Mouse (Mus musculus): Measurements from ENCODE around the gene Herc1.
"Not testable (repeated sequence)": the region's sequence is repeated elsewhere in the genome, so short reads cannot be mapped to it uniquely, and the experiment has no call there.

Herc1 gene

GRCm38 (mm10) chr9:66349144-66349859 is 948 bp upstream of the Herc1 start:
- DNase-seq (ENCODE audit: low spot score in 2 of 2): peak; percentile 30 to 44

GRCm38 (mm10) chr9:66350788-66351430 is 659 bp downstream of the Herc1 start:
- DNase-seq (ENCODE audit: low spot score in 2 of 2): peak in 1 of 2 experiments; percentile 65

GRCm38 (mm10) chr9:66352704-66353103 is 2.5 kb downstream of the Herc1 start:
- DNase-seq (ENCODE audit: low spot score in 2 of 2): no peak

GRCm38 (mm10) chr9:66359135-66359534 is 8.9 kb downstream of the Herc1 start:
- no peak for DNase-seq (ENCODE audit: low spot score in 2 of 2)

- no peak for DNase-seq (ENCODE audit: low spot score in 2 of 2)
These were observed 10.0 kb downstream of the Herc1 start for GRCm38 (mm10) chr9:66360143-66360690.

- DNase-seq (ENCODE audit: low spot score in 2 of 2): no peak
These were observed 18.7 kb downstream of the Herc1 start for GRCm38 (mm10) chr9:66368890-66369433.

GRCm38 (mm10) chr9:66370334-66370733 is 20.1 kb downstream of the Herc1 start:
- no peak for DNase-seq (ENCODE audit: low spot score in 2 of 2)

GRCm38 (mm10) chr9:66370847-66371246 is 20.6 kb downstream of the Herc1 start:
- no peak for DNase-seq (ENCODE audit: low spot score in 2 of 2)

- DNase-seq (ENCODE audit: low spot score in 2 of 2): no peak
These were observed 23.2 kb downstream of the Herc1 start for GRCm38 (mm10) chr9:66373432-66373831.

- no peak for DNase-seq (ENCODE audit: low spot score in 2 of 2)
These were observed 24.5 kb downstream of the Herc1 start for GRCm38 (mm10) chr9:66374495-66375478.

- no peak for DNase-seq (ENCODE audit: low spot score in 2 of 2)
These were observed 33.2 kb downstream of the Herc1 start for GRCm38 (mm10) chr9:66383417-66383816.

GRCm38 (mm10) chr9:66390338-66390737 is 40.1 kb downstream of the Herc1 start:
- not testable (repeated sequence) for DNase-seq (ENCODE audit: low spot score in 2 of 2)

GRCm38 (mm10) chr9:66393304-66393703 is 43.1 kb downstream of the Herc1 start:
- no peak for DNase-seq (ENCODE audit: low spot score in 2 of 2)

GRCm38 (mm10) chr9:66423492-66423891 is 73.2 kb downstream of the Herc1 start:
- DNase-seq (ENCODE audit: low spot score in 2 of 2): no peak

- DNase-seq (ENCODE audit: low spot score in 2 of 2): no peak
These were observed 89.8 kb downstream of the Herc1 start for GRCm38 (mm10) chr9:66440007-66440406.

- DNase-seq (ENCODE audit: low spot score in 2 of 2): no peak
These were observed 98.0 kb downstream of the Herc1 start for GRCm38 (mm10) chr9:66448253-66448652.

GRCm38 (mm10) chr9:66465087-66465486 is 114.8 kb downstream of the Herc1 start:
- DNase-seq (ENCODE audit: low spot score in 2 of 2): peak in 1 of 2 experiments; percentile 61

- DNase-seq (ENCODE audit: low spot score in 2 of 2): no peak
These were observed 127.5 kb downstream of the Herc1 start for GRCm38 (mm10) chr9:66477785-66478184.

GRCm38 (mm10) chr9:66483429-66483828 is 133.2 kb downstream of the Herc1 start:
- no peak for DNase-seq (ENCODE audit: low spot score in 2 of 2)

GRCm38 (mm10) chr9:66488786-66489185 is 138.5 kb downstream of the Herc1 start:
- DNase-seq (ENCODE audit: low spot score in 2 of 2): no peak

- no peak for DNase-seq (ENCODE audit: low spot score in 2 of 2)
These were observed 142.1 kb downstream of the Herc1 start for GRCm38 (mm10) chr9:66492361-66492760.

- no peak for DNase-seq (ENCODE audit: low spot score in 2 of 2)
These were observed 143.7 kb downstream of the Herc1 start for GRCm38 (mm10) chr9:66493992-66494391.

Measured in spleen, postnatal 10 days (tissue).